Mouse (Mus musculus): ENCODE measurements at regions not wholly inside any gene's neighbourhood (a gene's known extent, or its start where the extent isn't known, plus 50 kb on each side); places are given as distances from the start of the nearest gene placed in this dataset.

- no peaks in the 10 kb centered on the region for H3K9me3 ChIP-seq (ENCODE audit: control insufficient read depth, low read length)
- no peak overlapping the region for H3K9ac ChIP-seq (ENCODE audit: low read depth, low read length)
- no peaks in the 10 kb centered on the region for H3K36me3 ChIP-seq (ENCODE audit: control insufficient read depth, insufficient read depth, low read length)
- 83% methylated on average over 9 of the region's 9 CpGs for WGBS
- no peak overlapping the region for H3K4me2 ChIP-seq (replicated peaks; ENCODE audit: low read depth, low read length)
- H3K4me1 ChIP-seq (ENCODE audit: control insufficient read depth, insufficient read depth, low read length): no peaks in the 10 kb centered on the region
- no peak overlapping the region for H3K27ac ChIP-seq (ENCODE audit: low read depth, low read length)
- H3K4me3 ChIP-seq (ENCODE audit: low read length): no peak overlapping the region
- no peak for ATAC-seq (ENCODE audit: low FRiP score, low TSS enrichment)
- no peaks in the 10 kb centered on the region for H3K27me3 ChIP-seq (ENCODE audit: control insufficient read depth, insufficient read depth, low read length)
These were observed 387.5 kb upstream of the Slc7a11 start for GRCm38 (mm10) chr3:50830926-50831325.

GRCm38 (mm10) chr3:50842216-50842615, 382.0 kb upstream of the Noct start:
- Histone ChIP-seq H3K4me3 (ENCODE audit: low read length) (no peak overlapping the region), H3K27me3 (ENCODE audit: control insufficient read depth, insufficient read depth, low read length) (no peaks in the 10 kb centered on the region)

GRCm38 (mm10) chr3:50844835-50845301, 379.4 kb upstream of the Noct start:
- Histone ChIP-seq H3K9ac (ENCODE audit: low read depth, low read length) (no peak overlapping the region), H3K4me1 (ENCODE audit: control insufficient read depth, insufficient read depth, low read length) (no peaks in the 10 kb centered on the region), H3K27ac (ENCODE audit: low read depth, low read length) (no peak overlapping the region), H3K36me3 (ENCODE audit: control insufficient read depth, insufficient read depth, low read length) (no peaks in the 10 kb centered on the region), H3K27me3 (ENCODE audit: control insufficient read depth, insufficient read depth, low read length) (no peaks in the 10 kb centered on the region), H3K4me2 (replicated peaks; ENCODE audit: low read depth, low read length) (no peak overlapping the region), H3K4me3 (ENCODE audit: low read length) (no peak overlapping the region), H3K9me3 (ENCODE audit: control insufficient read depth, low read length) (no peaks in the 10 kb centered on the region)
- ATAC-seq (ENCODE audit: low FRiP score, low TSS enrichment): no peak
- 73% methylated on average over 8 of the region's 8 CpGs for WGBS

More at GRCm38 (mm10) chr3:50842216-50842615, 382.0 kb upstream of the Noct start:
- peak; percentile 62; the same call in 1 of the 2 replicates for ATAC-seq (ENCODE audit: low FRiP score, low TSS enrichment)
- H3K27ac ChIP-seq (ENCODE audit: low read depth, low read length): no peak overlapping the region
- no peaks in the 10 kb centered on the region for H3K36me3 ChIP-seq (ENCODE audit: control insufficient read depth, insufficient read depth, low read length)
- H3K9me3 ChIP-seq (ENCODE audit: control insufficient read depth, low read length): no peaks in the 10 kb centered on the region
- H3K9ac ChIP-seq (ENCODE audit: low read depth, low read length): no peak overlapping the region
- no peak overlapping the region for H3K4me2 ChIP-seq (replicated peaks; ENCODE audit: low read depth, low read length)
- H3K4me1 ChIP-seq (ENCODE audit: control insufficient read depth, insufficient read depth, low read length): no peaks in the 10 kb centered on the region
- 21% methylated on average over 4 of the region's 4 CpGs for WGBS

GRCm38 (mm10) chr3:50845311-50845710, 378.9 kb upstream of the Noct start:
- 46% methylated on average over 2 of the region's 2 CpGs for WGBS
- Histone ChIP-seq H3K27me3 (ENCODE audit: control insufficient read depth, insufficient read depth, low read length) (no peaks in the 10 kb centered on the region), H3K9me3 (ENCODE audit: control insufficient read depth, low read length) (no peaks in the 10 kb centered on the region), H3K27ac (ENCODE audit: low read depth, low read length) (no peak overlapping the region), H3K4me3 (ENCODE audit: low read length) (no peak overlapping the region), H3K9ac (ENCODE audit: low read depth, low read length) (no peak overlapping the region), H3K4me2 (replicated peaks; ENCODE audit: low read depth, low read length) (no peak overlapping the region), H3K36me3 (ENCODE audit: control insufficient read depth, insufficient read depth, low read length) (no peaks in the 10 kb centered on the region), H3K4me1 (ENCODE audit: control insufficient read depth, insufficient read depth, low read length) (no peaks in the 10 kb centered on the region)
- no peak for ATAC-seq (ENCODE audit: low FRiP score, low TSS enrichment)

GRCm38 (mm10) chr3:50848528-50848927, 375.7 kb upstream of the Noct start:
- Histone ChIP-seq H3K4me3 (ENCODE audit: low read length) (no peak overlapping the region), H3K36me3 (ENCODE audit: control insufficient read depth, insufficient read depth, low read length) (no peaks in the 10 kb centered on the region), H3K9me3 (ENCODE audit: control insufficient read depth, low read length) (no peaks in the 10 kb centered on the region), H3K9ac (ENCODE audit: low read depth, low read length) (no peak overlapping the region), H3K27ac (ENCODE audit: low read depth, low read length) (no peak overlapping the region), H3K4me1 (ENCODE audit: control insufficient read depth, insufficient read depth, low read length) (no peaks in the 10 kb centered on the region), H3K4me2 (replicated peaks; ENCODE audit: low read depth, low read length) (no peak overlapping the region), H3K27me3 (ENCODE audit: control insufficient read depth, insufficient read depth, low read length) (no peaks in the 10 kb centered on the region)
- WGBS: 46% methylated on average over 3 of the region's 3 CpGs
- ATAC-seq (ENCODE audit: low FRiP score, low TSS enrichment): no peak

GRCm38 (mm10) chr3:50851083-50851637, 373.1 kb upstream of the Noct start:
- no peak for ATAC-seq (ENCODE audit: low FRiP score, low TSS enrichment)
- WGBS: 87% methylated on average over 5 of the region's 5 CpGs
- Histone ChIP-seq H3K9me3 (ENCODE audit: control insufficient read depth, low read length) (no peaks in the 10 kb centered on the region), H3K27me3 (ENCODE audit: control insufficient read depth, insufficient read depth, low read length) (no peaks in the 10 kb centered on the region), H3K36me3 (ENCODE audit: control insufficient read depth, insufficient read depth, low read length) (no peaks in the 10 kb centered on the region), H3K4me2 (replicated peaks; ENCODE audit: low read depth, low read length) (no peak overlapping the region), H3K4me3 (ENCODE audit: low read length) (no peak overlapping the region), H3K27ac (ENCODE audit: low read depth, low read length) (no peak overlapping the region), H3K4me1 (ENCODE audit: control insufficient read depth, insufficient read depth, low read length) (no peaks in the 10 kb centered on the region), H3K9ac (ENCODE audit: low read depth, low read length) (no peak overlapping the region)

- WGBS: 90% methylated on average over 1 of the region's 1 CpGs
- no peaks in the 10 kb centered on the region for H3K4me1 ChIP-seq (ENCODE audit: control insufficient read depth, insufficient read depth, low read length)
- H3K4me2 ChIP-seq (replicated peaks; ENCODE audit: low read depth, low read length): no peak overlapping the region
- no peak for ATAC-seq (ENCODE audit: low FRiP score, low TSS enrichment)
- H3K27ac ChIP-seq (ENCODE audit: low read depth, low read length): no peak overlapping the region
- H3K36me3 ChIP-seq (ENCODE audit: control insufficient read depth, insufficient read depth, low read length): no peaks in the 10 kb centered on the region
- H3K9ac ChIP-seq (ENCODE audit: low read depth, low read length): no peak overlapping the region
- no peak overlapping the region for H3K4me3 ChIP-seq (ENCODE audit: low read length)
- no peaks in the 10 kb centered on the region for H3K27me3 ChIP-seq (ENCODE audit: control insufficient read depth, insufficient read depth, low read length)
- H3K9me3 ChIP-seq (ENCODE audit: control insufficient read depth, low read length): no peaks in the 10 kb centered on the region
These were observed 357.1 kb upstream of the Noct start for GRCm38 (mm10) chr3:50867105-50867504.

- Histone ChIP-seq H3K36me3 (ENCODE audit: control insufficient read depth, insufficient read depth, low read length) (no peaks in the 10 kb centered on the region), H3K9ac (ENCODE audit: low read depth, low read length) (no peak overlapping the region), H3K4me3 (ENCODE audit: low read length) (no peak overlapping the region), H3K4me1 (ENCODE audit: control insufficient read depth, insufficient read depth, low read length) (no peaks in the 10 kb centered on the region), H3K27ac (ENCODE audit: low read depth, low read length) (no peak overlapping the region), H3K4me2 (replicated peaks; ENCODE audit: low read depth, low read length) (no peak overlapping the region), H3K9me3 (ENCODE audit: control insufficient read depth, low read length) (no peaks in the 10 kb centered on the region), H3K27me3 (ENCODE audit: control insufficient read depth, insufficient read depth, low read length) (no peaks in the 10 kb centered on the region)
- ATAC-seq (ENCODE audit: low FRiP score, low TSS enrichment): no peak
- 94% methylated on average over 3 of the region's 3 CpGs for WGBS
These were observed 355.0 kb upstream of the Noct start for GRCm38 (mm10) chr3:50869211-50869610.

- Histone ChIP-seq H3K36me3 (ENCODE audit: control insufficient read depth, insufficient read depth, low read length) (no peaks in the 10 kb centered on the region), H3K27me3 (ENCODE audit: control insufficient read depth, insufficient read depth, low read length) (no peaks in the 10 kb centered on the region), H3K4me3 (ENCODE audit: low read length) (no peak overlapping the region), H3K4me2 (replicated peaks; ENCODE audit: low read depth, low read length) (no peak overlapping the region), H3K4me1 (ENCODE audit: control insufficient read depth, insufficient read depth, low read length) (no peaks in the 10 kb centered on the region), H3K9ac (ENCODE audit: low read depth, low read length) (no peak overlapping the region), H3K27ac (ENCODE audit: low read depth, low read length) (no peak overlapping the region), H3K9me3 (ENCODE audit: control insufficient read depth, low read length) (no peaks in the 10 kb centered on the region)
- WGBS: 93% methylated on average over 4 of the region's 4 CpGs
- ATAC-seq (ENCODE audit: low FRiP score, low TSS enrichment): no peak
These were observed 345.2 kb upstream of the Noct start for GRCm38 (mm10) chr3:50879050-50879449.

All from kidney, embryonic 14.5 days (tissue).